Mouse (Mus musculus) kidney, embryonic 14.5 days (tissue): Measurements from ENCODE around the gene Fam196b. TPM values are rescaled to one million over a fixed set of nuclear protein-coding genes. Genes with fewer than 3 reads are reported as not detected.

Experiments used
- ATAC-seq: fragments of 200-750 bp; cut with Nextera tagmentation; 2 replicates; pipeline ENCODE4 v1.8.0; 2017; ENCODE audit warnings: moderate number of reproducible peaks, mild to moderate bottlenecking, moderate TSS enrichment, moderate library complexity; ENCODE audit not compliant: low FRiP score, low TSS enrichment
- H3K27ac ChIP-seq: fragments of 300-500 bp; sonication (generic); 2 replicates; pipeline ENCODE4 v1.5.1; 2014; ENCODE audit warnings: low read depth, mild to moderate bottlenecking, low read length, moderate library complexity, mixed read lengths
- H3K27me3 ChIP-seq: fragments of 300-500 bp; sonication (generic); 2 replicates; pipeline ENCODE4 v1.6.1; 2014; ENCODE audit warnings: mild to moderate bottlenecking, low read length; ENCODE audit not compliant: control insufficient read depth, insufficient read depth
- H3K36me3 ChIP-seq: fragments of 300-500 bp; sonication (generic); 2 replicates; pipeline ENCODE4 v1.6.1; 2014; ENCODE audit warnings: low read length, mixed read lengths; ENCODE audit not compliant: control insufficient read depth, insufficient read depth
- H3K4me1 ChIP-seq: fragments of 300-500 bp; sonication (generic); 2 replicates; pipeline ENCODE4 v1.6.1; 2014; ENCODE audit warnings: low read length, mixed read lengths; ENCODE audit not compliant: control insufficient read depth, insufficient read depth
- H3K4me2 ChIP-seq: fragments of 300-500 bp; sonication (generic); replicated peaks from 2 replicates; pipeline ENCODE4 v1.6.1; 2014; ENCODE audit warnings: low read depth, mild to moderate bottlenecking, low read length
- H3K4me3 ChIP-seq: fragments of 300-500 bp; sonication (generic); 2 replicates; pipeline ENCODE4 v1.5.1; 2014; ENCODE audit warnings: mild to moderate bottlenecking, low read length
- H3K9ac ChIP-seq: fragments of 300-500 bp; sonication (generic); 2 replicates; pipeline ENCODE4 v1.6.1; 2014; ENCODE audit warnings: low read depth, mild to moderate bottlenecking, low read length, moderate library complexity
- H3K9me3 ChIP-seq: fragments of 300-500 bp; sonication (generic); 2 replicates; pipeline ENCODE4 v1.6.1; 2016; ENCODE audit warnings: low read length; ENCODE audit not compliant: control insufficient read depth
- WGBS: fragments of 180-500 bp; shearing (Covaris S2); extraction: QIAGEN DNeasy Blood & Tissue Kit; methylation state at CpG from one replicate; pipeline ENCODE4 v1.1.7; 2014; 5-methylcytosine and 5-hydroxymethylcytosine counted together
- polyA plus RNA-seq: library from polyadenylated mRNA; unstranded; fragments of >200 nt; fragmentation: Nextera tagmentation; extraction: Ambion mirVana; gene quantifications from 2 replicates; pipeline ENCODE4 v1.2.1, GENCODE M21; 2014

The Fam196b gene
- polyA plus RNA-seq, 1 experiment from 2014 or later = 0.24 TPM

- Histone ChIP-seq H3K9me3 (no peaks in the 10 kb centered on the region), H3K27me3 (no peaks in the 10 kb centered on the region), H3K4me1 (no peaks in the 10 kb centered on the region), H3K4me3 (no peak overlapping the region), H3K4me2 (no peak overlapping the region), H3K36me3 (no peaks in the 10 kb centered on the region), H3K9ac (no peak overlapping the region), H3K27ac (no peak overlapping the region)
- WGBS = 19% methylated on average over 8 of the region's 8 CpGs
- peak; percentile 60; the same call in 1 of the 2 replicates for ATAC-seq
These were observed 91.7 kb downstream of the Fam196b start for GRCm38 (mm10) chr11:34406309-34406708.

- H3K36me3 ChIP-seq = no peaks in the 10 kb centered on the region
- ATAC-seq = no peak
- no peak overlapping the region for H3K4me3 ChIP-seq
- no peaks in the 10 kb centered on the region for H3K9me3 ChIP-seq
- no peak overlapping the region for H3K4me2 ChIP-seq
- H3K27ac ChIP-seq = no peak overlapping the region
- WGBS = 67% methylated on average over 5 of the region's 5 CpGs
- no peaks in the 10 kb centered on the region for H3K27me3 ChIP-seq
- H3K9ac ChIP-seq = no peak overlapping the region
- H3K4me1 ChIP-seq = no peaks in the 10 kb centered on the region
These were observed 92.2 kb downstream of the Fam196b start for GRCm38 (mm10) chr11:34406850-34407249.

- 49% methylated on average over 9 of the region's 9 CpGs for WGBS
- Histone ChIP-seq H3K9me3 (no peaks in the 10 kb centered on the region), H3K36me3 (no peaks in the 10 kb centered on the region), H3K9ac (no peak overlapping the region), H3K4me1 (0 out of 2 replicates have a peak, but pooled peaks cover 4% of the 10 kb centered on the region), H3K4me2 (no peak overlapping the region), H3K4me3 (no peak overlapping the region), H3K27ac (no peak overlapping the region), H3K27me3 (no peaks in the 10 kb centered on the region)
- ATAC-seq = no peak
These were observed 101.4 kb downstream of the Fam196b start for GRCm38 (mm10) chr11:34415884-34416618.

DNA sequence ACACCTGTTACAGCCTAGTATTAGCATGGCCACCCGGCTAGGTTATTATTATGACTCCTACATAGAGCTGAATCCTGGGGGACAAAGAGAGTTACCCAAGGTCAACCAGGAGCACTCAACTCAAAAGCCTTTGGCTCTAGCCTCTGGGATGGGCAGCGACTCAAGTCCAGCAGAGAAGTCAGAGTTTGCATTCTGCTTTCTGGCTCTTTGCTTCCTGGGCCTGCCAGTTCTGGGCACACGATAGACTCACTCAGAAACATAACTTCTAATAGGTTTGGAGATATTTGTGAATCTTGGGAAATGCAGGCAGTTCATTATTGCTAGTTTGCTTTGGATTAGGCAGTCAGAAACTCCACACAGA, 102.0 kb downstream of the Fam196b start:
- Histone ChIP-seq H3K36me3 (no peaks in the 10 kb centered on the region), H3K4me1 (0 out of 2 replicates have a peak, but pooled peaks cover 4% of the 10 kb centered on the region), H3K27me3 (no peaks in the 10 kb centered on the region), H3K4me2 (no peak overlapping the region), H3K4me3 (no peak overlapping the region), H3K27ac (no peak overlapping the region), H3K9me3 (no peaks in the 10 kb centered on the region), H3K9ac (no peak overlapping the region)
- 78% methylated on average over 3 of the region's 3 CpGs for WGBS
- no peak for ATAC-seq

- 42% methylated on average over 6 of the region's 6 CpGs for WGBS
- H3K4me2 ChIP-seq = no peak overlapping the region
- no peak overlapping the region for H3K27ac ChIP-seq
- no peak overlapping the region for H3K9ac ChIP-seq
- no peaks in the 10 kb centered on the region for H3K36me3 ChIP-seq
- H3K9me3 ChIP-seq = no peaks in the 10 kb centered on the region
- H3K4me3 ChIP-seq = no peak overlapping the region
- no peaks in the 10 kb centered on the region for H3K4me1 ChIP-seq
- H3K27me3 ChIP-seq = no peaks in the 10 kb centered on the region
- no peak for ATAC-seq
These were observed 106.4 kb downstream of the Fam196b start for GRCm38 (mm10) chr11:34421061-34421460.

DNA sequence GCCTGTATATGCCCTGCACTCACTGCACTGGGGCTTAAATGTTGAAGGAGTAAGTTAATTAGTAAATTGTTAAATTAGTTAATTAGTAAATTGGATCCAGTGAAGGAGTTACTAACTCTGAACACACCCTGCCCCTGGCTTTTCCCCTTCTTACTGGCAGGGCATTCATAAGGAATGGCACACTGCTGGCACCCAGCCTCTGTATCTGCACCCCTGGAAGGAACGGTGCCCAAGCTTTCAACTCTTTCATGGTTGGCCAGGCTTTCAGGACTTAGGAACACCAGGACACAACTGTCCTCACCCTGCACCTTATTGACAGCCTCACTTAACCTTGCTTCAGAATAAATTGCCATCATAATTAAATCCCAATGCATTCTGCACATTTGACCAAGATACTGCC, 109.9 kb downstream of the Fam196b start:
- no peak overlapping the region for H3K4me2 ChIP-seq
- H3K4me3 ChIP-seq = no peak overlapping the region
- no peaks in the 10 kb centered on the region for H3K36me3 ChIP-seq
- 88% methylated on average over 1 of the region's 1 CpGs for WGBS
- H3K27me3 ChIP-seq = no peaks in the 10 kb centered on the region
- no peak overlapping the region for H3K9ac ChIP-seq
- H3K4me1 ChIP-seq = no peaks in the 10 kb centered on the region
- no peaks in the 10 kb centered on the region for H3K9me3 ChIP-seq
- ATAC-seq = no peak
- H3K27ac ChIP-seq = no peak overlapping the region

- no peak overlapping the region for H3K4me3 ChIP-seq
- 86% methylated on average over 5 of the region's 5 CpGs for WGBS
- no peak overlapping the region for H3K9ac ChIP-seq
- H3K36me3 ChIP-seq = no peaks in the 10 kb centered on the region
- no peak overlapping the region for H3K4me2 ChIP-seq
- no peaks in the 10 kb centered on the region for H3K9me3 ChIP-seq
- ATAC-seq = no peak
- H3K27ac ChIP-seq = no peak overlapping the region
- no peaks in the 10 kb centered on the region for H3K4me1 ChIP-seq
- no peaks in the 10 kb centered on the region for H3K27me3 ChIP-seq
These were observed 112.6 kb downstream of the Fam196b start for GRCm38 (mm10) chr11:34427212-34427611.

GRCm38 (mm10) chr11:34430940-34431339, 116.3 kb downstream of the Fam196b start:
- no peaks in the 10 kb centered on the region for H3K36me3 ChIP-seq
- no peak overlapping the region for H3K4me2 ChIP-seq
- ATAC-seq = no peak
- WGBS = 84% methylated on average over 4 of the region's 4 CpGs
- no peak overlapping the region for H3K27ac ChIP-seq
- no peak overlapping the region for H3K9ac ChIP-seq
- no peaks in the 10 kb centered on the region for H3K4me1 ChIP-seq
- no peak overlapping the region for H3K4me3 ChIP-seq
- H3K27me3 ChIP-seq = no peaks in the 10 kb centered on the region
- no peaks in the 10 kb centered on the region for H3K9me3 ChIP-seq

DNA sequence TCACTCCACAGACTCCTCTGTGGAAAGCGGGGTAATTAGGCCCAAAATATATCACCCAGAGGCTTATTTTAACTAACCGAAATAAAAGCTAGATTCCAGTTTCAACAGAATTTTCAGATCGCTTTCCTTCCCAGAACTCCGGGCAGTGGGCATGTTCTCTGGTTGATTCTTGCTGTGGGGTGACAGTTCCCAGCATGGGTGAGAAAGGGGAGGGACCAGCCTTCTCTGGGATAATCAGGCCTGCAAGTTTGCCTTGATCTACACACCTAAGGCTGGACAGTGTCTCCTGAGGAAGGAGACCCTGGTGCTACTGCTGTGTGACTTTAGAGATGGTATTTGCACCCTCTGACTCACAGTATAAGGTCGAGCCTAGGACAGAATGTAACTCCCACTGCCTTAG, 116.7 kb downstream of the Fam196b start:
- Histone ChIP-seq H3K9me3 (no peaks in the 10 kb centered on the region), H3K4me3 (no peak overlapping the region), H3K27ac (no peak overlapping the region), H3K4me2 (no peak overlapping the region), H3K27me3 (no peaks in the 10 kb centered on the region), H3K9ac (no peak overlapping the region), H3K36me3 (no peaks in the 10 kb centered on the region), H3K4me1 (no peaks in the 10 kb centered on the region)
- 60% methylated on average over 5 of the region's 5 CpGs for WGBS
- ATAC-seq = no peak
